8 mouse cellular contexts compared by ENCODE assay signal in genomic region chr13:21722373-21722925, GRCm38 (mm10). TPM values are rescaled to one million over a fixed set of nuclear protein-coding genes. Genes with fewer than 3 reads are reported as not detected.
A peak's percentile ranks its signal among the peaks of the same experiment; 100 is the strongest.
DNase-seq lines count a peak whose midpoint lies in the region; ATAC-seq and TF ChIP-seq lines count a peak whose summit lies in the region.

No protein-coding gene starts in this region.

- no peaks in the 10 kb centered on the region for H3K27me3 ChIP-seq in lung, embryonic 14.5 days (ENCODE audit: insufficient read depth, low read length)
- H3K27me3 ChIP-seq in hindbrain, embryonic 15.5 days, result no peaks in the 10 kb centered on the region
- no peaks in the 10 kb centered on the region for H3K27me3 ChIP-seq in midbrain, embryonic 15.5 days (replicated peaks)

- 2% methylated on average over 11 of the region's 11 CpGs for WGBS in lung, embryonic 14.5 days
- WGBS in hindbrain, embryonic 15.5 days, result 3% methylated on average over 11 of the region's 11 CpGs
- WGBS in midbrain, embryonic 15.5 days, result 2% methylated on average over 11 of the region's 11 CpGs

- no peaks in the 10 kb centered on the region for H3K9me3 ChIP-seq in lung, embryonic 14.5 days (ENCODE audit: low read depth, low read length)
- H3K9me3 ChIP-seq in hindbrain, embryonic 15.5 days, result no peaks in the 10 kb centered on the region
- no peaks in the 10 kb centered on the region for H3K9me3 ChIP-seq in midbrain, embryonic 15.5 days

- peak; percentile 32 for ATAC-seq in lung, embryonic 14.5 days (ENCODE audit: insufficient read depth)
- ATAC-seq in hindbrain, embryonic 15.5 days (ENCODE audit: low FRiP score, low read depth), result no peak; the same call in 1 of the 2 replicates
- ATAC-seq in midbrain, embryonic 15.5 days (replicated peaks), result no peak; the same call in 1 of the 2 replicates

- H3K4me1 ChIP-seq in lung, embryonic 14.5 days (ENCODE audit: insufficient read depth), result peaks cover 8% of the 10 kb centered on the region
- H3K4me1 ChIP-seq in brown adipose tissue, adult 24 weeks (ENCODE audit: control insufficient read depth, insufficient read depth, insufficient read length, low read length), result no peaks in the 10 kb centered on the region
- peaks cover 25% of the 10 kb centered on the region for H3K4me1 ChIP-seq in hindbrain, embryonic 15.5 days (replicated peaks)
- peaks cover 22% of the 10 kb centered on the region for H3K4me1 ChIP-seq in midbrain, embryonic 15.5 days

- DNase-seq in lung, embryonic 14.5 days, result peak; percentile 80
- DNase-seq in lung, postnatal 4 days, result no peak
- no peak for DNase-seq in adrenal gland, adult 18-20 months (ENCODE audit: low spot score in 2 of 2)
- no peak for DNase-seq in gastrocnemius, postnatal 36 days
- no peak for DNase-seq in gastrocnemius, postnatal 4 days (ENCODE audit: low spot score in 2 of 2)

- no peak for TF ChIP-seq CTCF in lung, embryonic 14.5 days (IDR thresholded peaks at IDR 0.05; ENCODE audit: low read depth)

- H3K9ac ChIP-seq in lung, embryonic 14.5 days, result peak overlapping the region; percentile 55
- H3K9ac ChIP-seq in hindbrain, embryonic 15.5 days, result peak overlapping the region; percentile 49
- H3K9ac ChIP-seq in midbrain, embryonic 15.5 days, result peak overlapping the region; percentile 50

- H3K4me2 ChIP-seq in lung, embryonic 14.5 days, result peak overlapping the region; percentile 69
- H3K4me2 ChIP-seq in hindbrain, embryonic 15.5 days, result peak overlapping the region; percentile 71
- H3K4me2 ChIP-seq in midbrain, embryonic 15.5 days, result peak overlapping the region; percentile 69

- intact Hi-C loops in gastrocnemius, postnatal 36 days (cut with DNase I), result no loop called here

- peak overlapping the region; percentile 92 for H3K27ac ChIP-seq in lung, embryonic 14.5 days (ENCODE audit: low read depth)
- H3K27ac ChIP-seq in brown adipose tissue, adult 24 weeks (replicated peaks; ENCODE audit: low read depth, low read length), result no peak overlapping the region
- peak overlapping the region; percentile 85 for H3K27ac ChIP-seq in hindbrain, embryonic 15.5 days (replicated peaks)
- peak overlapping the region; percentile 87 for H3K27ac ChIP-seq in midbrain, embryonic 15.5 days

- H3K36me3 ChIP-seq in lung, embryonic 14.5 days (ENCODE audit: insufficient read depth), result no peaks in the 10 kb centered on the region
- no peaks in the 10 kb centered on the region for H3K36me3 ChIP-seq in hindbrain, embryonic 15.5 days
- H3K36me3 ChIP-seq in midbrain, embryonic 15.5 days (replicated peaks), result no peaks in the 10 kb centered on the region

- peak overlapping the region; percentile 29 for H3K4me3 ChIP-seq in lung, embryonic 14.5 days (ENCODE audit: low read depth, low read length)
- peak overlapping the region; percentile 55 for H3K4me3 ChIP-seq in brown adipose tissue, adult 24 weeks (ENCODE audit: insufficient read depth, low read depth, low read length)
- peak overlapping the region; percentile 45 for H3K4me3 ChIP-seq in hindbrain, embryonic 15.5 days
- peak overlapping the region; percentile 45 for H3K4me3 ChIP-seq in midbrain, embryonic 15.5 days

RNA-seq across cellular contexts. Expression of gene Hist1h2bm, which starts 0.6 kb away (rescaled TPM):
- polyA plus RNA-seq in lung, embryonic 14.5 days (2014; fragmentation: Nextera tagmentation; extraction: Ambion mirVana), result 4.9 and 8.0 TPM in 2 replicates
- not detected in 2 replicates for polyA plus RNA-seq in brown adipose tissue, adult 24 weeks (2012; ENCODE audit: insufficient read depth, insufficient read length, missing spikeins)
- 0.51 and 1.7 TPM in 2 replicates for polyA plus RNA-seq in hindbrain, embryonic 15.5 days (2015; fragmentation: Nextera tagmentation; extraction: Ambion mirVana)
- polyA plus RNA-seq in midbrain, embryonic 15.5 days (2015; fragmentation: Nextera tagmentation; extraction: Ambion mirVana), result 0.39 and 1.7 TPM in 2 replicates
- 1 to 10 TPM; 5.2 to 5.8 TPM for total RNA-seq in adrenal gland, adult 18-20 months (2021)
- total RNA-seq in gastrocnemius, postnatal 36 days (2021), result 1 to 10 TPM; 2.0 to 3.5 TPM
- 100 to 1,000 TPM; 101 to 150 TPM for total RNA-seq in gastrocnemius, postnatal 4 days (2021)

RNA-seq across cellular contexts. Expression of gene Hist1h3h, which starts 5.0 kb away (rescaled TPM):
- polyA plus RNA-seq in lung, embryonic 14.5 days (2014; fragmentation: Nextera tagmentation; extraction: Ambion mirVana), result 13.9 and 23.8 TPM in 2 replicates
- not detected in 2 replicates for polyA plus RNA-seq in brown adipose tissue, adult 24 weeks (2012; ENCODE audit: insufficient read depth, insufficient read length, missing spikeins)
- polyA plus RNA-seq in hindbrain, embryonic 15.5 days (2015; fragmentation: Nextera tagmentation; extraction: Ambion mirVana), result 2.5 and 3.5 TPM in 2 replicates
- 1.1 TPM in 1 of 2 replicates, not detected in the other for polyA plus RNA-seq in midbrain, embryonic 15.5 days (2015; fragmentation: Nextera tagmentation; extraction: Ambion mirVana)
- 10 to 100 TPM; 25.1 to 28.5 TPM for total RNA-seq in adrenal gland, adult 18-20 months (2021)
- 10 to 100 TPM; 12.6 to 15.0 TPM for total RNA-seq in gastrocnemius, postnatal 36 days (2021)
- 100 to 1,000 TPM; 508 to 651 TPM for total RNA-seq in gastrocnemius, postnatal 4 days (2021)

RNA-seq across cellular contexts. Expression of gene Hist1h2ai, which starts 6.2 kb away (rescaled TPM):
- 40.4 and 42.9 TPM in 2 replicates for polyA plus RNA-seq in lung, embryonic 14.5 days (2014; fragmentation: Nextera tagmentation; extraction: Ambion mirVana)
- not detected in 2 replicates for polyA plus RNA-seq in brown adipose tissue, adult 24 weeks (2012; ENCODE audit: insufficient read depth, insufficient read length, missing spikeins)
- polyA plus RNA-seq in hindbrain, embryonic 15.5 days (2015; fragmentation: Nextera tagmentation; extraction: Ambion mirVana), result 6.2 and 7.8 TPM in 2 replicates
- 3.9 and 10.3 TPM in 2 replicates for polyA plus RNA-seq in midbrain, embryonic 15.5 days (2015; fragmentation: Nextera tagmentation; extraction: Ambion mirVana)
- total RNA-seq in adrenal gland, adult 18-20 months (2021), result 10 to 100 TPM; 21.4 to 30.6 TPM
- total RNA-seq in gastrocnemius, postnatal 36 days (2021), result 1 to 10 TPM; 3.3 to 8.8 TPM
- total RNA-seq in gastrocnemius, postnatal 4 days (2021), result 100 to 1,000 TPM; 297 to 368 TPM

RNA-seq across cellular contexts. Expression of gene Hist1h2bl, which starts 6.5 kb away (rescaled TPM):
- 3.8 and 6.9 TPM in 2 replicates for polyA plus RNA-seq in lung, embryonic 14.5 days (2014; fragmentation: Nextera tagmentation; extraction: Ambion mirVana)
- polyA plus RNA-seq in brown adipose tissue, adult 24 weeks (2012; ENCODE audit: insufficient read depth, insufficient read length, missing spikeins), result not detected in 2 replicates
- polyA plus RNA-seq in hindbrain, embryonic 15.5 days (2015; fragmentation: Nextera tagmentation; extraction: Ambion mirVana), result not detected in 2 replicates
- polyA plus RNA-seq in midbrain, embryonic 15.5 days (2015; fragmentation: Nextera tagmentation; extraction: Ambion mirVana), result 0.59 TPM in 1 of 2 replicates, not detected in the other
- total RNA-seq in adrenal gland, adult 18-20 months (2021), result 10 to 100 TPM; 21.3 to 23.3 TPM
- 10 to 100 TPM; 10.7 to 18.2 TPM for total RNA-seq in gastrocnemius, postnatal 36 days (2021)
- 100 to 1,000 TPM; 362 to 482 TPM for total RNA-seq in gastrocnemius, postnatal 4 days (2021)

RNA-seq across cellular contexts. Expression of gene Hist1h4j, which starts 12.4 kb away (rescaled TPM):
- polyA plus RNA-seq in lung, embryonic 14.5 days (2014; fragmentation: Nextera tagmentation; extraction: Ambion mirVana), result 0.96 and 2.2 TPM in 2 replicates
- polyA plus RNA-seq in brown adipose tissue, adult 24 weeks (2012; ENCODE audit: insufficient read depth, insufficient read length, missing spikeins), result not detected in 2 replicates
- 0.77 TPM in 1 of 2 replicates, not detected in the other for polyA plus RNA-seq in hindbrain, embryonic 15.5 days (2015; fragmentation: Nextera tagmentation; extraction: Ambion mirVana)
- polyA plus RNA-seq in midbrain, embryonic 15.5 days (2015; fragmentation: Nextera tagmentation; extraction: Ambion mirVana), result 0.93 TPM in 1 of 2 replicates, not detected in the other
- total RNA-seq in adrenal gland, adult 18-20 months (2021), result 1 to 10 TPM; 5.4 TPM
- 1 to 10 TPM; 2.0 to 3.2 TPM for total RNA-seq in gastrocnemius, postnatal 36 days (2021)
- 10 to 100 TPM; 70.8 to 87.9 TPM for total RNA-seq in gastrocnemius, postnatal 4 days (2021)
